Mouse (Mus musculus) bone marrow macrophage, adult 2 months (primary cell): ENCODE measurements around the gene Pitx3.

ENCODE experiments used
- CTCF ChIP-seq: IDR thresholded peaks from 2 replicates; pipeline ENCODE4 v1.5.1; 2012; ENCODE audit warnings: low read depth, mild to moderate bottlenecking, low read length, moderate library complexity
- POLR2A ChIP-seq: IDR thresholded peaks from 2 replicates; pipeline ENCODE4 v1.6.1; 2012; ENCODE audit warnings: mild to moderate bottlenecking, low read depth, low read length, borderline replicate concordance

GRCm38 (mm10) chr19:46091641-46092040 is 56.5 kb downstream of the Pitx3 start:
- TF ChIP-seq POLR2A (no peak), CTCF (no peak)
